Mouse (Mus musculus): ENCODE data around the gene Ly6g5c. TPM values are rescaled to one million over a fixed set of nuclear protein-coding genes. Genes with fewer than 3 reads are reported as not detected.

Ly6g5c gene
- total and polyA plus RNA-seq, 3 experiments, result not detected

- H3K9ac ChIP-seq (ENCODE audit: low read depth, low read length), result peak within 1 kb of the TSS; percentile 89
- WGBS, result under 1% methylated on average over 66 of the region's 66 CpGs
- H3K36me3 ChIP-seq (ENCODE audit: control insufficient read depth, insufficient read depth, low read length), result no peaks in the 10 kb centered on the region
- H3K79me2 ChIP-seq (replicated peaks; ENCODE audit: control insufficient read depth, insufficient read depth, low read length), result peaks cover 4% of the 10 kb centered on the region
- DNase-seq, result peak; percentile 96
- peak within 1 kb of the TSS; percentile 75 for H3K4me3 ChIP-seq
- H3K27ac ChIP-seq, result peak within 1 kb of the TSS; percentile 95
- H3K4me1 ChIP-seq (ENCODE audit: control insufficient read depth, insufficient read depth, low read length), result peaks cover 3% of the 10 kb centered on the region
- H3K27me3 ChIP-seq (ENCODE audit: control insufficient read depth, insufficient read depth, low read length), result no peaks in the 10 kb centered on the region
- peak; percentile 12; the same call in 1 of the 2 replicates for TF ChIP-seq CTCF (IDR thresholded peaks at IDR 0.05)
- peak; percentile 65 for TF ChIP-seq POLR2A (IDR thresholded peaks at IDR 0.05; ENCODE audit: insufficient read depth, low read depth, low read length)
- peak; percentile 66 for TF ChIP-seq EP300 (IDR thresholded peaks at IDR 0.05; ENCODE audit: insufficient read depth, low read depth, low read length)
- intact Hi-C loops (cut with DNase I), result loop anchor here (2.0 kb wide), 1 partner anchor 14 kb away; the partner anchor contains the start of gene Gpank1
Observed at GRCm38 (mm10) chr17:35134801-35135590, 26.9 kb downstream of the Ly6g5c start, which contains the start of gene Bag6. Gene Bag6, plus strand, starts transcription at chr17:35135178.

DNA sequence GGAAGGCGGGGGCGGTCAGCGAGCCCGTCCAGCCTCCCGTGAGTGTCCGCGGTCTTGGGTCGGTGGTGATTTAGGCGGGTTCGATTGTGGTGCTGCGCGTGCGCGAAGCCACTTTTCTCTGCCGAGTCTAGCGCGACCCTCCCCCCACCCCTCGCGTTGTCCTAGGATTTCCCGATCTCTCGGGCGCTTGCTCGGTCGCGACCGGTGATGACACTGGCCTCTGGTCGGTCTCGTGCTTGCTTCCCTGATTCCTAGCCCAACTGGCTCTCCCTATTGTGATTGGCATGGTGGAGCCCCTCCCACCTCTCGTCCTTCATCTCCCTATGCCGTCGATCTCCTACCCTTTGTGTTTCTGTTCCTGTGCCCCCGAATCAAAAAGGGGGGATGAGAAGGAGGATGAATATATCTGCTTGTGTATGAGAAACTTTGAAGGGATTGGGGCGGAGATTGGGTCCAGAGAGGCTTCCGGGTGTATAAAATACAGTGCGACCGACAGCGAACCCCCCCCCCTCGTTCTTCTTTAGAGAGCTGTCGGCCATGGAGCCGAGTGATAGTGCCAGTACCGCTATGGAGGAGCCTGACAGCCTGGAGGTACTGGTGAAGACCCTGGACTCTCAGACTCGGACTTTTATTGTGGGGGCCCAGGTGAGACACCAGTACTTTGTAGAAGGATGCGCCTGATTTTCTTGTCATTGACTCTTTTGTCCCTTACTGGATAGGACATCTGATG, 27.7 kb downstream of the Ly6g5c start:
- peak overlapping the region; percentile 75 for H3K4me3 ChIP-seq
- WGBS, result under 1% methylated on average over 43 of the region's 43 CpGs
- peak overlapping the region; percentile 95 for H3K27ac ChIP-seq
- no peak for TF ChIP-seq CTCF (IDR thresholded peaks at IDR 0.05)
- TF ChIP-seq EP300 (IDR thresholded peaks at IDR 0.05; ENCODE audit: insufficient read depth, low read depth, low read length), result no peak
- TF ChIP-seq POLR2A (IDR thresholded peaks at IDR 0.05; ENCODE audit: insufficient read depth, low read depth, low read length), result no peak
- no peak for DNase-seq
- H3K4me1 ChIP-seq (ENCODE audit: control insufficient read depth, insufficient read depth, low read length), result peaks cover 3% of the 10 kb centered on the region
- peak overlapping the region; percentile 89 for H3K9ac ChIP-seq (ENCODE audit: low read depth, low read length)
- intact Hi-C loops (cut with DNase I), result loop anchor here (2.0 kb wide), 2 partner anchors 15 to 27 kb away; partner anchors contain the start of gene Gpank1
- H3K79me2 ChIP-seq (replicated peaks; ENCODE audit: control insufficient read depth, insufficient read depth, low read length), result peaks cover 6% of the 10 kb centered on the region
- H3K27me3 ChIP-seq (ENCODE audit: control insufficient read depth, insufficient read depth, low read length), result no peaks in the 10 kb centered on the region
- H3K36me3 ChIP-seq (ENCODE audit: control insufficient read depth, insufficient read depth, low read length), result no peaks in the 10 kb centered on the region

- Histone ChIP-seq H3K36me3 (ENCODE audit: control insufficient read depth, insufficient read depth, low read length) (no peaks in the 10 kb centered on the region; the same call in 1 of the 2 replicates), H3K4me1 (ENCODE audit: control insufficient read depth, insufficient read depth, low read length) (peaks cover 3% of the 10 kb centered on the region), H3K4me3 (no peak overlapping the region), H3K9ac (ENCODE audit: low read depth, low read length) (no peak overlapping the region), H3K27me3 (ENCODE audit: control insufficient read depth, insufficient read depth, low read length) (no peaks in the 10 kb centered on the region), H3K27ac (no peak overlapping the region), H3K79me2 (replicated peaks; ENCODE audit: control insufficient read depth, insufficient read depth, low read length) (peaks cover 6% of the 10 kb centered on the region)
- intact Hi-C loops (cut with DNase I), result no loop called here
- no peak for DNase-seq
- no peak for TF ChIP-seq EP300 (IDR thresholded peaks at IDR 0.05; ENCODE audit: insufficient read depth, low read depth, low read length)
- TF ChIP-seq POLR2A (IDR thresholded peaks at IDR 0.05; ENCODE audit: insufficient read depth, low read depth, low read length), result no peak
- no peak for TF ChIP-seq CTCF (IDR thresholded peaks at IDR 0.05)
- WGBS, result 85% methylated on average over 3 of the region's 3 CpGs
Observed at GRCm38 (mm10) chr17:35139269-35139668, 31.2 kb downstream of the Ly6g5c start.

GRCm38 (mm10) chr17:35140490-35140996, 32.5 kb downstream of the Ly6g5c start:
- no peak overlapping the region for H3K27ac ChIP-seq
- intact Hi-C loops (cut with DNase I), result no loop called here
- peaks cover 3% of the 10 kb centered on the region for H3K4me1 ChIP-seq (ENCODE audit: control insufficient read depth, insufficient read depth, low read length)
- TF ChIP-seq CTCF (IDR thresholded peaks at IDR 0.05), result no peak
- no peak for TF ChIP-seq EP300 (IDR thresholded peaks at IDR 0.05; ENCODE audit: insufficient read depth, low read depth, low read length)
- TF ChIP-seq POLR2A (IDR thresholded peaks at IDR 0.05; ENCODE audit: insufficient read depth, low read depth, low read length), result no peak
- WGBS, result 65% methylated on average over 16 of the region's 16 CpGs
- H3K9ac ChIP-seq (ENCODE audit: low read depth, low read length), result no peak overlapping the region
- DNase-seq, result no peak
- H3K27me3 ChIP-seq (ENCODE audit: control insufficient read depth, insufficient read depth, low read length), result no peaks in the 10 kb centered on the region
- H3K4me3 ChIP-seq, result no peak overlapping the region
- no peaks in the 10 kb centered on the region; the same call in 1 of the 2 replicates for H3K36me3 ChIP-seq (ENCODE audit: control insufficient read depth, insufficient read depth, low read length)
- peaks cover 6% of the 10 kb centered on the region for H3K79me2 ChIP-seq (replicated peaks; ENCODE audit: control insufficient read depth, insufficient read depth, low read length)

- intact Hi-C loops (cut with DNase I), result loop anchor here (1.0 kb wide), 1 partner anchor 10 kb away; no protein-coding TSS in a partner anchor
- Histone ChIP-seq H3K4me3 (no peak overlapping the region), H3K27ac (no peak overlapping the region), H3K4me1 (ENCODE audit: control insufficient read depth, insufficient read depth, low read length) (no peaks in the 10 kb centered on the region), H3K36me3 (ENCODE audit: control insufficient read depth, insufficient read depth, low read length) (no peaks in the 10 kb centered on the region; the same call in 1 of the 2 replicates), H3K79me2 (replicated peaks; ENCODE audit: control insufficient read depth, insufficient read depth, low read length) (peaks cover 4% of the 10 kb centered on the region; the same call in 1 of the 2 replicates), H3K9ac (ENCODE audit: low read depth, low read length) (no peak overlapping the region), H3K27me3 (ENCODE audit: control insufficient read depth, insufficient read depth, low read length) (no peaks in the 10 kb centered on the region)
- 83% methylated on average over 6 of the region's 6 CpGs for WGBS
- TF ChIP-seq EP300 (IDR thresholded peaks at IDR 0.05; ENCODE audit: insufficient read depth, low read depth, low read length) (no peak), CTCF (IDR thresholded peaks at IDR 0.05) (no peak), POLR2A (IDR thresholded peaks at IDR 0.05; ENCODE audit: insufficient read depth, low read depth, low read length) (no peak)
- DNase-seq, result no peak
Observed at GRCm38 (mm10) chr17:35141971-35142370, 33.9 kb downstream of the Ly6g5c start.

All from heart, adult 2 months (tissue).